Mouse (Mus musculus) kidney, adult 2 months (tissue): ENCODE results near the gene Timm29. TPM values are rescaled to one million over a fixed set of nuclear protein-coding genes. Genes with fewer than 3 reads are reported as not detected.

Experiments
- DNase-seq: peaks from one replicate; pipeline ENCODE4 v3.0.0; 2021
- H3K27ac ChIP-seq: fragments of 200-500 bp; 2 replicates; pipeline ENCODE4 v1.5.1; 2012; ENCODE audit warnings: low read depth, low read length, control low read depth, inconsistent platforms; ENCODE audit not compliant: insufficient read depth
- H3K27me3 ChIP-seq: fragments of 200-500 bp; replicated peaks from 2 replicates; pipeline ENCODE4 v1.6.1; 2012; ENCODE audit warnings: mild to moderate bottlenecking, moderate library complexity, low read length, inconsistent platforms; ENCODE audit not compliant: control insufficient read depth, insufficient read depth
- H3K36me3 ChIP-seq: fragments of 200-500 bp; 2 replicates; pipeline ENCODE4 v1.6.1; 2012; ENCODE audit warnings: mild to moderate bottlenecking, moderate library complexity, low read length, inconsistent platforms; ENCODE audit not compliant: control insufficient read depth, insufficient read depth
- H3K4me1 ChIP-seq: fragments of 200-500 bp; 2 replicates; pipeline ENCODE4 v1.6.1; 2011; ENCODE audit warnings: low read length; ENCODE audit not compliant: control insufficient read depth, insufficient read depth
- H3K4me3 ChIP-seq: fragments of 200-500 bp; 2 replicates; pipeline ENCODE4 v1.5.1; 2011; ENCODE audit warnings: mild to moderate bottlenecking, low read depth, low read length, control low read depth; ENCODE audit not compliant: insufficient read depth
- CTCF ChIP-seq: fragments of 200-500 bp; conservative IDR thresholded peaks from 2 replicates; pipeline ENCODE4 v1.5.1; 2011; ENCODE audit warnings: low read depth, mild to moderate bottlenecking, control low read depth, low read length, moderate library complexity, mixed read lengths; ENCODE audit not compliant: insufficient read depth, insufficient read length
- POLR2A ChIP-seq: fragments of 200-500 bp; IDR thresholded peaks from one replicate; pipeline ENCODE4 v1.6.1; 2011; ENCODE audit warnings: low read depth, low read length, control low read depth
- WGBS: fragments of 180-500 bp; shearing (Covaris S2); methylation state at CpG from one replicate; pipeline ENCODE4 v1.1.7; 2018; 5-methylcytosine and 5-hydroxymethylcytosine counted together
- polyA plus RNA-seq: library from polyadenylated mRNA; depleted of rRNA; stranded (reverse); fragments of >200 nt; gene quantifications from 2 replicates; pipeline ENCODE4 v1.2.3, GENCODE M21; 2012

The Timm29 gene
- polyA plus RNA-seq, 1 experiment: 34.0 TPM

DNA sequence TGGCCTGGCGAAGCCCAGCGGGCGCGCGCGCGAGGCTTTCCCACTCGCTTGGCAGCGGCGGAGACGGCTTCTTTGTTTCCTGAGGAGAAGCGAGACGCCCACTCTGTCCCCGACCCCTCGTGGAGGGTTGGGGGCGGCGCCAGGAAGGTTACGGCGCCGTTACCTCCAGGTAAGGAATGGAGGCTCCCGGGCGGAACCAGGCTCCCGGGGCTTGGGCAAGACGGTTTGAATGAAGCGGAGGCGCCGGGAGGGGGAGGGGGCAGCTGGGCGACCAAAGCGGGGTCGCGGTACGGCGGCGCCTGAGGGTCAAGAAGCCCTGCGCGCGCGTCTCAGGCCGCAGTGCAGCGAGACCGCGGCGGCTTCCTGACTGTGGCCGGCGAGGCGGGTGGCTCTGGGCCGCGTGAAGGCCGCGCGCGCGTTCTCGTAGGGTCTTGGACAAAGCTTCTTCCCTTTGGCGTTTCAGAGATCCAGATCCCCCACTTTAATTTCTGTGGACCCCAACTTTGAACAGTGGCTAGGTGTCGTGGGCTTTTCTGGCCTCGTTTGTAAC, 23.8 kb downstream of the Timm29 start:
- TF ChIP-seq POLR2A (peak; percentile 21), CTCF (no peak)
- Histone ChIP-seq H3K27ac (peak overlapping the region; percentile 88), H3K36me3 (no peaks in the 10 kb centered on the region), H3K27me3 (no peaks in the 10 kb centered on the region), H3K4me1 (peaks cover 4% of the 10 kb centered on the region; the same call in 1 of the 2 replicates), H3K4me3 (peak overlapping the region; percentile 94)
- peak; percentile 93 for DNase-seq
- WGBS: under 1% methylated on average over 57 of the region's 57 CpGs

DNA sequence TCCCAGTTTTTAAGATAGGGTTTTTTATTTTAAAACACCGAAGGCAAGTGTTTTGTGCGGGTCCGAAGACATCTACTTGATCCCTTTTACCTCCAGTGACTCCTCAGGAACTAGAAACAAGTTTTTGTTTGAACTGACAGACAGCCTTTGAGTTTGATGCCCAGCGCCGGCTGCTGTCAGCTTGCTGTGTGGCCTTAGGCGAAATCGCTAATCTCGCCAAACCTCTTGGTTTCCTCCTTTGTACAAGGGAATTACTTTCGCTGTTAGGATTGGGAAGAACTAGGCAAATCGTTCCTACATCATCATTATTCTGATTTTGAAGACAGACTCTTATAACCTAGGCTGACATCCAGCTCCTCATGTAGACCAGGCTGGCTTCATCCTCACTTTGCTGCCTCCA, 24.5 kb downstream of the Timm29 start:
- H3K27me3 ChIP-seq: no peaks in the 10 kb centered on the region
- WGBS: 1% methylated on average over 10 of the region's 10 CpGs
- H3K27ac ChIP-seq: peak overlapping the region; percentile 47; the same call in 1 of the 2 replicates
- DNase-seq: peak; percentile 22
- peaks cover 4% of the 10 kb centered on the region; the same call in 1 of the 2 replicates for H3K4me1 ChIP-seq
- no peaks in the 10 kb centered on the region for H3K36me3 ChIP-seq
- H3K4me3 ChIP-seq: peak overlapping the region; percentile 94
- TF ChIP-seq CTCF: no peak

DNA sequence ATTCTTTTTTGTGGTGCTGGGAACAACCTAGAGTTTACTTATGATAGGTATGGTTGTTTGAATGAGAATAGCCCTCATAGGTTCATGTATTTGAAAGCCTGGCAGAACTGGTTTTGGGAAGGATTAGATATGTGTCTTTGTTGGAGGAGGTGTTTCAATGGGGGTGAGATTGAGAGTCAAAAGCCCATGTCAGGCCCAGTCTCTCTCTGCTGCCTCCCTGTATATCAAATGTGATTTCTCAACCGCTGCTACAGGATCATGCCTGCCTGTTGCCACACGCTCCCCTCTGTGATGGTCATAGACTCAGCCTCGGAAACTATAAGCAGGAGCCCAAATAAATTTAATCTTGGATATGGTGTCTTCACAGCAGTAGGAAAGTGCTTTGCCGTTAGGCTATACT, 27.7 kb downstream of the Timm29 start:
- no peak overlapping the region for H3K4me3 ChIP-seq
- no peaks in the 10 kb centered on the region for H3K36me3 ChIP-seq
- whole genome bisulfite sequencing: 75% methylated on average over 4 of the region's 4 CpGs

DNA sequence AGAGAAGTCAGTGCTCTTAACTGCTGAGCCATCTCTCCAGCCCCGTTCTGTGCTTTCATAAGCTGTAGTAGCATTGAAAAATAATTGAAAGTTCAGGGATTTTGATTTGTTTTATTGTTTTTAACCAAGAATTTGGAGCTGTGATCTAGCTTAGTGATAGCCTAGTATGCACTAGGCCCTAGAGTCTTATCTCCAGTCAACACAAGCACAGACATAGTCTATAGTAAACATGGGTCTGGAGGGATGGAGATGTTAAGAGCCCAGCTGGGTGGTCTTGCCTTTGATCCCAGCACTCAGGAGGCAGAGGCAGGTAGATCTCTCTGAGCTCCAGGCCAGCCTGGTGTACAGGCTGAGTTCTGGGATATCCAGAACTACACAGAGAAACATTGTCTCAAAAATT, 30.2 kb downstream of the Timm29 start:
- Histone ChIP-seq H3K4me1 (0 out of 2 replicates have a peak, but pooled peaks cover 3% of the 10 kb centered on the region), H3K27me3 (no peaks in the 10 kb centered on the region), H3K27ac (no peak overlapping the region), H3K4me3 (no peak overlapping the region), H3K36me3 (no peaks in the 10 kb centered on the region)
- TF ChIP-seq CTCF (no peak), POLR2A (no peak)
- no peak for DNase-seq
- 95% methylated on average over 1 of the region's 1 CpGs for WGBS

More for the DNA sequence above, 27.7 kb downstream of the Timm29 start:
- H3K27me3 ChIP-seq: no peaks in the 10 kb centered on the region
- no peak for TF ChIP-seq POLR2A
- no peak for TF ChIP-seq CTCF
- peaks cover 7% of the 10 kb centered on the region; the same call in 1 of the 2 replicates for H3K4me1 ChIP-seq
- H3K27ac ChIP-seq: no peak overlapping the region
- DNase-seq: no peak

DNA sequence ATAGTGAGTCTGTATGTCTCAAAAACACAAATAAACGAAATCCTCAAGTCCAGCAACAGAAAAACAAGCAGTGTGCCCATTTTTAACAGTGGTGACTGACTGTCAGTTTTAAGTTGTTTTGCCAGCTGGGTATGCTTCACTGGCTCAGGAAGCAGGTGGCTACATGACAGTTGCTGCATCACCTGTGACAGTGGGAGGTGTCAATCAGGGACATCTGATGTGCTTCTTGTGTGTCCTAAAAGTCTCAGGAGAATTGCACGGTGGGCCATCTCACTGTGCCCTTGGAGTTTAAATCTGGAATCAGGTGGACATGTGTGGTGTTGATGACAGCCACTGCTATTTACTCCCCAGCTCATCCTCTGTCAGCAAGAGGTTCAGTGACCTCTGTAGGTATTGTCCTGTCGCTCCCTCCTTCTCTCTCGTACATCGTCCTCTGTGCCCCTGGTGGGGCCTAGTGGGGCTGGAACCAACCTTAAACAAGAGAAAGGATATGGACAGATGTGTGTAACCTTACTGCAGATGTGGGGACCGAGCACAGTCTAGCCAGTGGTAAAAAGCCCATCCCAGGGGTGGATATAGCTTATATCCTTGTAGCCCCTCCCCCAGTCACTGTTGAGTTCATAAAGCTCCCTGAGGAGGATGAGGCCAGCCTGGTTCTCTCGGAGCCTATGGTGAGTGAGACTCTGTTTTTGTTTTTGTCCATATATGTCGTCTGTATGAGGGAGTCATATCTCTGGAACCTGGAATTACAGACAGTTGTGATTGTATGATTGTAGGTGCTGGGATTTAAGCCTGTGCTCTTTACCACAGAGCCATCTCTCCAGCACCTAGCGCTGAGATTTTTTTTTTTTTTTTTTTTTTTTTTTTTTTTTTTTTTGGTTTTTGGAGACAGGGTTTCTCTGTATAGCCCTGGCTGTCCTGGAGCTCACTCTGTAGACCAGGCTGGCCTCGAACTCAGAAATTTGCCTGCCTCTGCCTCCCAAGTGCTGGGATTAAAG, 33.1 kb downstream of the Timm29 start:
- H3K27ac ChIP-seq: no peak overlapping the region
- H3K4me3 ChIP-seq: no peak overlapping the region
- no peaks in the 10 kb centered on the region for H3K27me3 ChIP-seq
- TF ChIP-seq POLR2A: no peak
- TF ChIP-seq CTCF: no peak
- no peaks in the 10 kb centered on the region for H3K36me3 ChIP-seq
- no peak for DNase-seq
- 77% methylated on average over 10 of the region's 10 CpGs for WGBS
- 0 out of 2 replicates have a peak, but pooled peaks cover 3% of the 10 kb centered on the region for H3K4me1 ChIP-seq

DNA sequence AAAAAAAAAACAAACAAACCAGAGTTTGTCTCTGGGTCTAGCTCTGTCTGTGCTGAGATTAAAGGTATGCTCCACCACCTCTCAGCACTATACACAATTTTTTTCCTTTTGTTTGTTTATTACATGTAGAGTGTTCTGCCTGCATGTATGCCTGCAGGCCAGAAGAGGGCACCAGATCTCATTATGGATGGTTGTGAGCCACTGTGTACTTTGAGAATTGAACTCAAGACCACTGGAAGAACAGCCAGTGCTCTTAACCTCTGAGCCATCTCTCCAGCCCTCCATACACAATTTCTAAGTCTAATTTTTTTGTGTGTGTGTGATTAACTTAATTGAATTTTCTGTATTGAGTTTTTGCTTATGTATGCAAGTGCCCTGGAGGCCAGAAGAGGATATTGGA, 34.0 kb downstream of the Timm29 start:
- no peak overlapping the region for H3K27ac ChIP-seq
- 0 out of 2 replicates have a peak, but pooled peaks cover 3% of the 10 kb centered on the region for H3K4me1 ChIP-seq

DNA sequence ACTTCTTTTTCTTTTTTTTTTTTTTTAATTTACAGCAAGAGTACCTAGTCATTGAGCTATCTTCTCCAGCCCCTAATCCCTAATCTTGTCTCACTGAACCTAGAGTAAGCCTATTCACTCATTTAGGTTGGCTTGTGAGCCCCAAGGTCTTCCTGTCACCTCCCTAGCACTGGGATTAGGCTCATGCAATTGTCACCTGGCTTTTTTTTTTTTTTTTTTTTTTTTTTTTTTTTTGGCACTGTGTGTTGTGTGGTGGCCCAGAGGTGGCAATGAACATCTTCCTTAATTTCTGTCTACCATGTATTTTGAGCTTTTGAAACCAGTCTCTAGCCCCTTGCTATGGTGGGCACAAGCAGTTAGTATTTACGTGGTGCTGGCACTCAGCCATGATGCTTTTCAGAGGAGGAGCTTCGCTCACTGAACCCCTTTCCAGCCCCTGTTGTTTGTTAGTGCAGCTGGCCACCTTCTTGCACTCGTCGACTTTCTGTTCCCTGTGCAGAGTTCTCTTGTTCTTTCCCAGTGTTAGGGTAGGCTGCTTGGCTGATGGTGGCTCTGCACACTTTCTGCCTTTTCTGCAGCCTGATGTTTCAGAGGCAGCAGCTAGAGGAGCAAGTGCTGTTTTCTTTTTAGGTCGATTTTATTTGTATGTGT, 34.7 kb downstream of the Timm29 start:
- no peak overlapping the region for H3K27ac ChIP-seq
- TF ChIP-seq CTCF (no peak), POLR2A (no peak)
- no peak for DNase-seq
- H3K36me3 ChIP-seq: no peaks in the 10 kb centered on the region
- peaks cover 3% of the 10 kb centered on the region; the same call in 1 of the 2 replicates for H3K4me1 ChIP-seq
- H3K4me3 ChIP-seq: no peak overlapping the region
- no peaks in the 10 kb centered on the region for H3K27me3 ChIP-seq
- WGBS: 51% methylated on average over 5 of the region's 5 CpGs

More for the DNA sequence above, 34.0 kb downstream of the Timm29 start:
- TF ChIP-seq CTCF (peak; percentile 45), POLR2A (no peak)
- Histone ChIP-seq H3K4me3 (no peak overlapping the region), H3K36me3 (no peaks in the 10 kb centered on the region), H3K27me3 (no peaks in the 10 kb centered on the region)
- DNase-seq: no peak
